Mouse (Mus musculus): ENCODE data around the gene Man2b2. TPM values are rescaled to one million over a fixed set of nuclear protein-coding genes. Genes with fewer than 3 reads are reported as not detected.

Man2b2 gene
- polyA plus RNA-seq, 1 experiment from 2014 or later = 15.5 TPM

DNA sequence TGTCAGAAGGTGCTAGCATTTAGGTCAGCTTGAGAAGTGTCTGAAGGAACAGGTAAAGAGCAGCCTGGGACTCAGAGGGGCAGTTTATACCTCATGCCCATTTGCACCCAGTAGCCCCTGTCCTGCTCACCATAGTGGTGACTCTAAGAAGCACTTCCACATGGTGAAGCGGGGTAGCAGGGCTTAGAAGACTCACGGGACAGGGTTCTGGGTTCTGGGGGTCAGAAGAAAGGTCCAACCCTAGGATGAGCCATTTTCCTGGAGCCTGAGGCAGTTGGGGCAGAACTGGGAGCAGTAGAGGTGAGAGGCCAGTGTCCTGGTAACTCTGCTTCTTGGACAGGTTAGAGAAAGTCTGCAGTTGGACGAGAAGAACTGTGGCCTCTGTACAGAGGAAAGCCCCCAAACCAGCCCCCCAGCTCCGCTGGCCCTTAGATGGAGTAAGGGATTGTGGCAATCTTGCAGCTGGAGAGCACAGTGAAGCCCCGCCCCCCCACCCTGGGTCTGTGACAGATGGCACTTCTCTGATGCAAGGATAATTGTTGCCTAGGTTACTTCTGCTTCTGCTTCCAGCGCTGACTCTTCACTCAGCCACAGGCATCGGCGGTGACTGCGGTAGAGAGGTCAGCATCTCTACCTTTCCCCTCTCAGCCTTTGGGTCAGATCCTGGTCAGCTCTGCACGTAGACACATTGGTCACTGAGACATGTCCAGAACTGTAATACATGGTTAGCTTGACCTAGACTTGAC is 63.3 kb downstream of the Man2b2 start:
- no peak overlapping the region for H3K4me3 ChIP-seq (ENCODE audit: control insufficient read depth in 1 of 2, insufficient read depth in 1 of 2, low read depth in 1 of 2, low read length in 2 of 2)
- no peaks in the 10 kb centered on the region for H3K36me3 ChIP-seq (ENCODE audit: control insufficient read depth, insufficient read depth, low read length)
- H3K27me3 ChIP-seq (ENCODE audit: control insufficient read depth, insufficient read depth, low read length) = no peaks in the 10 kb centered on the region
- no peaks in the 10 kb centered on the region; a peak in 1 of 4 replicates for H3K4me1 ChIP-seq (ENCODE audit: control insufficient read depth in 2 of 2, insufficient read depth in 2 of 2, low read length in 2 of 2)
- no peak for ATAC-seq (ENCODE audit: insufficient number of reproducible peaks, insufficient read depth, low FRiP score, low read depth)
- no peak overlapping the region for H3K4me2 ChIP-seq (ENCODE audit: low read length)
- no peak overlapping the region for H3K27ac ChIP-seq (replicated peaks in 1 of 2; ENCODE audit: control insufficient read depth in 1 of 2, insufficient read depth in 1 of 2, low read depth in 2 of 2, low read length in 2 of 2)
- 29% methylated on average over 10 of the region's 10 CpGs for WGBS
- no peak overlapping the region for H3K9ac ChIP-seq (ENCODE audit: low read length)
- no peaks in the 10 kb centered on the region for H3K9me3 ChIP-seq (ENCODE audit: control insufficient read depth, low read length)

DNA sequence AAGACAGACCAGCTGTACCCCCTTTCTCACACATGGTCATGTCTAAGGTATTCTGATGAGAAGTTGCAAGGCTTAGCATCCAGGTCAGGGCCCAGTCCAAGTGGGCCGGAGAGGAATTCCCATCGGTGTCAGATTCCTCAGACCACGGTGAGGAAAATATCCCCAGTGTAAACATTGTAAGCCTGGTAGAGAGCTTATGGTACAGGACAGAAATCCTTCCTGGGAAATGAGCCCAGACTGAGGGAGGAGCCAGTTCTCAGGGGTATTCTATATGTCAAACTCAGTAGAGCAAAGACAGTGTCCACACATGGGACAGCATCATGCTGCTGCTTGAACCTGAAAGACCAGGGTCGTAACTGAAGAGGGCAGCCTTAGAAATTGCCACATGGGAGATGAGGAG is 70.6 kb downstream of the Man2b2 start:
- no peak overlapping the region for H3K4me3 ChIP-seq (ENCODE audit: control insufficient read depth in 1 of 2, insufficient read depth in 1 of 2, low read depth in 1 of 2, low read length in 2 of 2)
- no peak overlapping the region for H3K27ac ChIP-seq (replicated peaks in 1 of 2; ENCODE audit: control insufficient read depth in 1 of 2, insufficient read depth in 1 of 2, low read depth in 2 of 2, low read length in 2 of 2)
- no peaks in the 10 kb centered on the region; a peak in 1 of 4 replicates for H3K4me1 ChIP-seq (ENCODE audit: control insufficient read depth in 2 of 2, insufficient read depth in 2 of 2, low read length in 2 of 2)
- no peak for ATAC-seq (ENCODE audit: insufficient number of reproducible peaks, insufficient read depth, low FRiP score, low read depth)
- H3K9ac ChIP-seq (ENCODE audit: low read length) = no peak overlapping the region
- no peaks in the 10 kb centered on the region for H3K27me3 ChIP-seq (ENCODE audit: control insufficient read depth, insufficient read depth, low read length)
- H3K9me3 ChIP-seq (ENCODE audit: control insufficient read depth, low read length) = no peaks in the 10 kb centered on the region
- no peaks in the 10 kb centered on the region for H3K36me3 ChIP-seq (ENCODE audit: control insufficient read depth, insufficient read depth, low read length)
- WGBS = 56% methylated on average over 4 of the region's 4 CpGs
- H3K4me2 ChIP-seq (ENCODE audit: low read length) = no peak overlapping the region

DNA sequence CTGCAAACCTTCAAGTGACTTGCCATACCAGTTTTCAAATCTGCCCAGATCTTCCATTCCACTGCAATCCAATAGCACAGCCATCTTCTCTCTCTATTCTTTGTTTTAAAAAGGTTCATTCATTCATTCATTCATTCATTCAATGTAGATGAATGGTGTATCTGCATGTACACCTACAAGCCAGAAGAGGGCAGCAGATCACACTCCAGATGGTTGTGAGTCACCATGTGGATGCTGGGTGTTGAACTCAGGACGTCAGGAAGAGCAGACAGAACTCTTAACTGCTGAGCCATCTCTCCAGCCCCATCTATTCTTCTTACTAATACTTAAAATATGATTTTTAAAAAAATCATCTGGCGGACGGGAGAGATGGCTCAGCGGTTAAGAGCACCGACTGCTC is 73.4 kb downstream of the Man2b2 start:
- Histone ChIP-seq H3K36me3 (ENCODE audit: control insufficient read depth, insufficient read depth, low read length) (no peaks in the 10 kb centered on the region), H3K9ac (ENCODE audit: low read length) (no peak overlapping the region), H3K9me3 (ENCODE audit: control insufficient read depth, low read length) (no peaks in the 10 kb centered on the region), H3K27ac (replicated peaks in 1 of 2; ENCODE audit: control insufficient read depth in 1 of 2, insufficient read depth in 1 of 2, low read depth in 2 of 2, low read length in 2 of 2) (no peak overlapping the region), H3K27me3 (ENCODE audit: control insufficient read depth, insufficient read depth, low read length) (no peaks in the 10 kb centered on the region), H3K4me2 (ENCODE audit: low read length) (no peak overlapping the region), H3K4me1 (ENCODE audit: control insufficient read depth in 2 of 2, insufficient read depth in 2 of 2, low read length in 2 of 2) (no peaks in the 10 kb centered on the region), H3K4me3 (ENCODE audit: control insufficient read depth in 1 of 2, insufficient read depth in 1 of 2, low read depth in 1 of 2, low read length in 2 of 2) (no peak overlapping the region)
- 69% methylated on average over 5 of the region's 5 CpGs for WGBS
- no peak for ATAC-seq (ENCODE audit: insufficient number of reproducible peaks, insufficient read depth, low FRiP score, low read depth)

Other genes with a start within 250 kb of the Man2b2 start
- 18.6 and 19.1 TPM in 2 replicates for gene Tbc1d14, start 237.4 kb downstream of the Man2b2 start, polyA plus RNA-seq (2014; fragmentation: Nextera tagmentation; extraction: Ambion mirVana)
- 33.2 and 38.2 TPM in 2 replicates for gene D5Ertd579e, start 134.6 kb downstream of the Man2b2 start, polyA plus RNA-seq (2014; fragmentation: Nextera tagmentation; extraction: Ambion mirVana)
- 19.9 and 22.7 TPM in 2 replicates for gene Bloc1s4, start 82.0 kb downstream of the Man2b2 start, polyA plus RNA-seq (2014; fragmentation: Nextera tagmentation; extraction: Ambion mirVana)
- 390 and 410 TPM in 2 replicates for gene Mrfap1, start 33.9 kb downstream of the Man2b2 start, polyA plus RNA-seq (2014; fragmentation: Nextera tagmentation; extraction: Ambion mirVana)
- not detected in 2 replicates for gene Ppp2r2c, start 37.9 kb upstream of the Man2b2 start, polyA plus RNA-seq (2014; fragmentation: Nextera tagmentation; extraction: Ambion mirVana)
- 20.1 and 21.2 TPM in 2 replicates for gene Wfs1, start 158.6 kb upstream of the Man2b2 start, polyA plus RNA-seq (2014; fragmentation: Nextera tagmentation; extraction: Ambion mirVana)